Mouse (Mus musculus): ENCODE measurements around the gene Dars2. TPM values are rescaled to one million over a fixed set of nuclear protein-coding genes. Genes with fewer than 3 reads are reported as not detected.

Dars2 gene
- polyA plus RNA-seq, 1 experiment from 2014 or later, result 34.0 TPM

DNA sequence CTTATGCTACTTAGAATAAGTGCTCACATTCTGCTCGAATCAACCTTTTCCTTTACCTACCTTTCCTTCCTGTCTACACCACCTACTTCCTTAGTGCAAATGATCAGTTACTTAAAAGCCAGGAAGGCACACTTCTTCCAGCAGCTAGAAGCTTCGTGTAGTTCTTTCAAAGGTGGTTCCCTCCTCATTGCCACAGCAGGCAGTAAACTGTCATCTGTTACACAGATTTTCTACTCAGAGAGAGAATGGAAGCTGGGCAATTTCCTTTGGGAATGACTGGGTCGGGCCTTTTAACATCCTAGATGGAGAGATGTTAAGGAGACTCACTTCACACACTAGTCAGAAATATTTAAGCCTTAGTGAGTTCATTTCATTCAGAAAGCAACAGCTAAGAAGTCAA is 64.9 kb downstream of the Dars2 start:
- Histone ChIP-seq H3K4me1 (ENCODE audit: control insufficient read depth, insufficient read depth, low read length) (no peaks in the 10 kb centered on the region), H3K27me3 (ENCODE audit: control insufficient read depth, insufficient read depth, low read length) (no peaks in the 10 kb centered on the region), H3K4me3 (replicated peaks; ENCODE audit: low read length) (no peak overlapping the region), H3K9me3 (replicated peaks; ENCODE audit: control insufficient read depth, low read length) (no peaks in the 10 kb centered on the region), H3K36me3 (ENCODE audit: control insufficient read depth, insufficient read depth, low read length) (no peaks in the 10 kb centered on the region), H3K9ac (ENCODE audit: low read length) (no peak overlapping the region), H3K27ac (ENCODE audit: low read length) (no peak overlapping the region), H3K4me2 (ENCODE audit: low read depth, low read length) (no peak overlapping the region)
- no peak for ATAC-seq (ENCODE audit: insufficient read depth, low FRiP score)
- WGBS, result 75% methylated on average over 3 of the region's 3 CpGs

DNA sequence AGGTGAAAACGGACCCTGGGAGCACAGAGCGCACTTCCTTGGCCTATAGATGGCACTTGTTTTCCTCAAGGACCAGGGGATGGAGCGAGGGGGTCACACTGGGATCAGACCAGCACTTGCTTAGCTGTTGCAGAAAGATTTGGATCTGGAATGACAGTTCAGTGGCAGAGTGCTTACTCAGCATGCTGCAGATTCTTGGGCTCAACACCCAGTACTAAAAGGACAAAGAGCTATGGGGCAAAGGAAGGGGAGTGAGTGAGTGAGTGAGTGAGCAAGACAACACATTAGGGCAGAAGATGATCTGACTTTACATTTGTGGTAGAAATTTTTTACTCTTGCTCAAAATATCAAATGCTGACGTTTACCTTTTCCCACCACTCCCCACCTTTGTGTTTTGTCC is 65.5 kb downstream of the Dars2 start:
- Histone ChIP-seq H3K4me1 (ENCODE audit: control insufficient read depth, insufficient read depth, low read length) (no peaks in the 10 kb centered on the region), H3K4me2 (ENCODE audit: low read depth, low read length) (no peak overlapping the region), H3K4me3 (replicated peaks; ENCODE audit: low read length) (no peak overlapping the region), H3K27me3 (ENCODE audit: control insufficient read depth, insufficient read depth, low read length) (no peaks in the 10 kb centered on the region), H3K36me3 (ENCODE audit: control insufficient read depth, insufficient read depth, low read length) (no peaks in the 10 kb centered on the region), H3K27ac (ENCODE audit: low read length) (no peak overlapping the region), H3K9ac (ENCODE audit: low read length) (no peak overlapping the region), H3K9me3 (replicated peaks; ENCODE audit: control insufficient read depth, low read length) (no peaks in the 10 kb centered on the region)
- no peak for ATAC-seq (ENCODE audit: insufficient read depth, low FRiP score)
- 77% methylated on average over 4 of the region's 4 CpGs for WGBS

DNA sequence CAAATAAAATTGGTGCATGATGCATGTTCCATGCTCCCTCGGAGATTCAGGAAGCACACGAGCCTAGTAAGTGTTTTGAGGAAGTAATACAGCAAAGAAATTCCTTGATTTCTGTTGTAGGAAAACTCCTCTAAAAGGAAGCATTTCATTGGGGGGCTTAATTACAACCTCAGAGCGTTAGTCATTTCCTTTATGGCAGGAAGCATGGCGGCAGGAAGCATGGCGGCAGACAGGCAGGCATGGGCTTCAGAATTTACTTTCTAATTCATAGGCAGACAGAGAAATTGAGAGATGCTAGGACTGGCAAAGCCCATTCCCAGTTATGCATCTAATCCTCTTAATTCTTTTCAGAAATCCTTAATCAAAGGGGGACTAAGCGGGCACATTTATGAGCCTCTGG is 76.6 kb downstream of the Dars2 start:
- no peak overlapping the region for H3K27ac ChIP-seq (ENCODE audit: low read length)
- H3K4me3 ChIP-seq (replicated peaks; ENCODE audit: low read length), result no peak overlapping the region
- no peaks in the 10 kb centered on the region for H3K9me3 ChIP-seq (replicated peaks; ENCODE audit: control insufficient read depth, low read length)
- no peaks in the 10 kb centered on the region for H3K27me3 ChIP-seq (ENCODE audit: control insufficient read depth, insufficient read depth, low read length)
- ATAC-seq (ENCODE audit: insufficient read depth, low FRiP score), result no peak
- no peak overlapping the region for H3K4me2 ChIP-seq (ENCODE audit: low read depth, low read length)
- H3K36me3 ChIP-seq (ENCODE audit: control insufficient read depth, insufficient read depth, low read length), result no peaks in the 10 kb centered on the region
- H3K9ac ChIP-seq (ENCODE audit: low read length), result no peak overlapping the region
- H3K4me1 ChIP-seq (ENCODE audit: control insufficient read depth, insufficient read depth, low read length), result no peaks in the 10 kb centered on the region
- WGBS, result 81% methylated on average over 6 of the region's 6 CpGs

Other genes starting within 250 kb of the Dars2 start
- 6.3 and 6.4 TPM in 2 replicates for gene Rc3h1, start 164.2 kb downstream of the Dars2 start, polyA plus RNA-seq (2015; fragmentation: Nextera tagmentation; extraction: Ambion mirVana)
- 34.1 and 40.6 TPM in 2 replicates for gene Serpinc1, start 92.1 kb downstream of the Dars2 start, polyA plus RNA-seq (2015; fragmentation: Nextera tagmentation; extraction: Ambion mirVana)
- 4.0 and 7.4 TPM in 2 replicates for gene Zbtb37, start 35.8 kb downstream of the Dars2 start, polyA plus RNA-seq (2015; fragmentation: Nextera tagmentation; extraction: Ambion mirVana)
- 22.6 and 26.3 TPM in 2 replicates for gene Cenpl, start 55 bp upstream of the Dars2 start, polyA plus RNA-seq (2015; fragmentation: Nextera tagmentation; extraction: Ambion mirVana)
- 13.7 and 15.6 TPM in 2 replicates for gene Klhl20, start 60.9 kb upstream of the Dars2 start, polyA plus RNA-seq (2015; fragmentation: Nextera tagmentation; extraction: Ambion mirVana)
- gene Ankrd45, start 72.0 kb upstream of the Dars2 start, polyA plus RNA-seq (2015; fragmentation: Nextera tagmentation; extraction: Ambion mirVana), result 1.1 and 1.6 TPM in 2 replicates
- gene Tex50, start 88.7 kb upstream of the Dars2 start, polyA plus RNA-seq (2015; fragmentation: Nextera tagmentation; extraction: Ambion mirVana), result not detected in 2 replicates
- gene Prdx6, start 180.6 kb upstream of the Dars2 start, polyA plus RNA-seq (2015; fragmentation: Nextera tagmentation; extraction: Ambion mirVana), result 436 and 447 TPM in 2 replicates